Mouse (Mus musculus) yolk sac, embryonic 10.5 days (tissue): ENCODE data around the gene Cpn1.
"Not testable (repeated sequence)": the region's sequence is repeated elsewhere in the genome, so short reads cannot be mapped to it uniquely, and the experiment has no call there.

Experiments used
- DNase-seq: peaks from one replicate; pipeline ENCODE4 v3.0.0-alpha.2; 2017; ENCODE audit warnings: low spot score

The Cpn1 gene

GRCm38 (mm10) chr19:43981992-43982391 is 4.4 kb downstream of the Cpn1 start:
- no peak for DNase-seq

- no peak for DNase-seq
These were observed 5.6 kb downstream of the Cpn1 start for GRCm38 (mm10) chr19:43980711-43981110.

- DNase-seq = no peak
These were observed 8.6 kb downstream of the Cpn1 start for GRCm38 (mm10) chr19:43977799-43978198.

- no peak for DNase-seq
These were observed 9.7 kb downstream of the Cpn1 start for GRCm38 (mm10) chr19:43976661-43977060.

GRCm38 (mm10) chr19:43974221-43974620 is 12.1 kb downstream of the Cpn1 start:
- DNase-seq = no peak

- DNase-seq = no peak
These were observed 12.6 kb downstream of the Cpn1 start for GRCm38 (mm10) chr19:43973711-43974110.

- DNase-seq = no peak
These were observed 14.2 kb downstream of the Cpn1 start for GRCm38 (mm10) chr19:43972129-43972528.

GRCm38 (mm10) chr19:43968436-43969026 is 17.8 kb downstream of the Cpn1 start:
- DNase-seq = no peak

- no peak for DNase-seq
These were observed 19.9 kb downstream of the Cpn1 start for GRCm38 (mm10) chr19:43966481-43966880.

- DNase-seq = no peak
These were observed 20.8 kb downstream of the Cpn1 start for GRCm38 (mm10) chr19:43965496-43966085.

- DNase-seq = no peak
These were observed 23.6 kb downstream of the Cpn1 start for GRCm38 (mm10) chr19:43962795-43963194.

GRCm38 (mm10) chr19:43961185-43961584 is 25.2 kb downstream of the Cpn1 start:
- DNase-seq = no peak

GRCm38 (mm10) chr19:43960014-43960413 is 26.3 kb downstream of the Cpn1 start:
- DNase-seq = peak; percentile 42

- no peak for DNase-seq
These were observed 27.2 kb downstream of the Cpn1 start for GRCm38 (mm10) chr19:43959162-43959561.

- DNase-seq = no peak
These were observed 28.5 kb downstream of the Cpn1 start for GRCm38 (mm10) chr19:43957881-43958280.

- DNase-seq = no peak
These were observed 29.0 kb downstream of the Cpn1 start for GRCm38 (mm10) chr19:43957402-43957801.

- DNase-seq = peak; percentile 44
These were observed 31.1 kb downstream of the Cpn1 start for GRCm38 (mm10) chr19:43955266-43955665.

- no peak for DNase-seq
These were observed 31.5 kb downstream of the Cpn1 start for GRCm38 (mm10) chr19:43954864-43955263.

GRCm38 (mm10) chr19:43952936-43953335 is 33.4 kb downstream of the Cpn1 start:
- DNase-seq = not testable (repeated sequence)

- no peak for DNase-seq
These were observed 37.1 kb downstream of the Cpn1 start for GRCm38 (mm10) chr19:43949111-43949810.

- no peak for DNase-seq
These were observed 41.8 kb downstream of the Cpn1 start for GRCm38 (mm10) chr19:43944566-43944965.

GRCm38 (mm10) chr19:43943076-43943475 is 43.3 kb downstream of the Cpn1 start:
- peak; percentile 68 for DNase-seq
